13 mouse cellular contexts compared by ENCODE assay signal in genomic region chr17:37080119-37080518, GRCm38 (mm10). TPM values are rescaled to one million over a fixed set of nuclear protein-coding genes. Genes with fewer than 3 reads are reported as not detected.
DNase-seq lines count a peak whose midpoint lies in the region; ATAC-seq and TF ChIP-seq lines count a peak whose summit lies in the region.
"Had no signal": no experiment of that assay in that cellular context is flagged by ENCODE, and none has a peak within 500 bp of the region (broad histone marks: within the 10 kb centered on the region; RNA-seq: fewer than 3 reads in every experiment).

No protein-coding gene starts in this region.

- H3K27me3 ChIP-seq in heart, embryonic 11.5 days (ENCODE audit: control insufficient read depth, insufficient read depth, low read length) = no peaks in the 10 kb centered on the region
- no peaks in the 10 kb centered on the region for H3K27me3 ChIP-seq in E14TG2a.4 (ENCODE audit: insufficient read depth, low read length)

- H3K9me3 ChIP-seq in heart, embryonic 11.5 days (replicated peaks; ENCODE audit: control insufficient read depth, low read length) = no peaks in the 10 kb centered on the region
- no peaks in the 10 kb centered on the region for H3K9me3 ChIP-seq in E14TG2a.4 (ENCODE audit: low read length)

- peak; percentile 12 to 16 for DNase-seq in heart, adult 9 months (ENCODE audit: low spot score in 2 of 2)
- peak; percentile 50 for DNase-seq in gastrocnemius, postnatal 14 days
- peak; percentile 67 for DNase-seq in lung, postnatal 10 days
- no peak for DNase-seq in cerebellum, adult 8-10 months
- DNase-seq in frontal cortex, postnatal 14 days (ENCODE audit: low spot score in 2 of 2) = no peak
- DNase-seq in left cerebral cortex, adult 9 months (ENCODE audit: low spot score in 2 of 2) = no peak
- DNase-seq: midbrain, embryonic 14.5 days had no signal

- intact Hi-C loops in gastrocnemius, postnatal 14 days (cut with DNase I; ENCODE audit: low total_unique reads) = no loop called here

- TF ChIP-seq CTCF in E14TG2a.4 (conservative IDR thresholded peaks at IDR 0.05; ENCODE audit: low read length) = no peak

- no peaks in the 10 kb centered on the region; the same call in 1 of the 2 replicates for H3K36me3 ChIP-seq in heart, embryonic 11.5 days (ENCODE audit: control insufficient read depth, insufficient read depth, low read length)
- H3K36me3 ChIP-seq in E14TG2a.4 (ENCODE audit: insufficient read depth, low read length) = peaks cover 38% of the 10 kb centered on the region

- ATAC-seq in heart, embryonic 11.5 days (replicated peaks; ENCODE audit: insufficient number of reproducible peaks, low FRiP score, low TSS enrichment) = no peak

- WGBS in heart, embryonic 11.5 days (ENCODE audit: insufficient replicate concordance) = 17% methylated on average over 5 of the region's 5 CpGs

- no peak overlapping the region for H3K4me2 ChIP-seq in heart, embryonic 11.5 days

- no peaks in the 10 kb centered on the region for H3K4me1 ChIP-seq in heart, embryonic 11.5 days (ENCODE audit: control insufficient read depth, insufficient read depth, low read length)
- peaks cover 70% of the 10 kb centered on the region for H3K4me1 ChIP-seq in E14TG2a.4 (replicated peaks; ENCODE audit: low read depth, low read length)

- H3K27ac ChIP-seq in heart, embryonic 11.5 days (ENCODE audit: low read depth, low read length) = no peak overlapping the region
- H3K27ac ChIP-seq: heart, adult 2 months had no signal

- no peak overlapping the region for H3K9ac ChIP-seq in heart, embryonic 11.5 days (ENCODE audit: low read depth, low read length)

- no peak overlapping the region for H3K4me3 ChIP-seq in heart, embryonic 11.5 days (ENCODE audit: low read depth, low read length)
- peak overlapping the region; percentile 55 for H3K4me3 ChIP-seq in E14TG2a.4 (replicated peaks; ENCODE audit: low read length)
- H3K4me3 ChIP-seq: heart, adult 2 months had no signal

RNA-seq across cellular contexts. Expression of gene Olfr90, which starts 8.2 kb away (rescaled TPM):
- polyA plus RNA-seq in heart, embryonic 11.5 days (2014; fragmentation: Nextera tagmentation; extraction: Ambion mirVana) = not detected in 2 replicates
- not detected for total RNA-seq in gastrocnemius, postnatal 14 days (2021)
- total RNA-seq: heart, adult 2 months had no signal
- polyA plus RNA-seq: heart, adult 2 months; large intestine, adult 2 months; limb, embryonic 14.5 days; midbrain, embryonic 14.5 days; stomach, embryonic 14.5 days had no signal

RNA-seq across cellular contexts. Expression of gene Olfr91, which starts 18.0 kb away (rescaled TPM):
- polyA plus RNA-seq in heart, embryonic 11.5 days (2014; fragmentation: Nextera tagmentation; extraction: Ambion mirVana) = not detected in 2 replicates
- total RNA-seq in gastrocnemius, postnatal 14 days (2021) = not detected
- total RNA-seq: heart, adult 2 months had no signal
- polyA plus RNA-seq: heart, adult 2 months; large intestine, adult 2 months; limb, embryonic 14.5 days; midbrain, embryonic 14.5 days; stomach, embryonic 14.5 days had no signal

RNA-seq across cellular contexts. Expression of gene Gabbr1, which starts 34.4 kb away (rescaled TPM):
- 4.4 and 6.0 TPM in 2 replicates for polyA plus RNA-seq in heart, embryonic 11.5 days (2014; fragmentation: Nextera tagmentation; extraction: Ambion mirVana)
- 10 to 100 TPM in 1 of 2 experiments, 1 to 10 TPM in 1; 9.8 to 10.3 TPM for total RNA-seq in gastrocnemius, postnatal 14 days (2021)

RNA-seq across cellular contexts. Expression of gene Olfr92, which starts 39.8 kb away (rescaled TPM):
- polyA plus RNA-seq in heart, embryonic 11.5 days (2014; fragmentation: Nextera tagmentation; extraction: Ambion mirVana) = not detected in 2 replicates
- not detected for total RNA-seq in gastrocnemius, postnatal 14 days (2021)
- total RNA-seq: heart, adult 2 months had no signal
- polyA plus RNA-seq: heart, adult 2 months; large intestine, adult 2 months; limb, embryonic 14.5 days; midbrain, embryonic 14.5 days; stomach, embryonic 14.5 days had no signal

RNA-seq across cellular contexts. Expression of gene Mog, which starts 56.9 kb away (rescaled TPM):
- 0.25 TPM in 1 of 2 replicates, not detected in the other for polyA plus RNA-seq in heart, embryonic 11.5 days (2014; fragmentation: Nextera tagmentation; extraction: Ambion mirVana)
- not detected for total RNA-seq in gastrocnemius, postnatal 14 days (2021)
- total RNA-seq: heart, adult 2 months had no signal
- polyA plus RNA-seq: heart, adult 2 months; large intestine, adult 2 months; limb, embryonic 14.5 days had no signal

Comparison
In these comparisons a context has a peak if more than half of its experiments do, and no peak if none do; other contexts are left out.
1. DNase-seq: peak in heart, adult 9 months (2 of 2), gastrocnemius, postnatal 14 days (single experiment) and lung, postnatal 10 days (single experiment); none in cerebellum, adult 8-10 months (single experiment), frontal cortex, postnatal 14 days (0 of 2) and left cerebral cortex, adult 9 months (0 of 2).